Mouse (Mus musculus): ENCODE measurements at regions not wholly inside any gene's neighbourhood (a gene's known extent, or its start where the extent isn't known, plus 50 kb on each side); places are given as distances from the start of the nearest gene placed in this dataset.

GRCm38 (mm10) chr10:67608033-67608432 lies 59.3 kb upstream of the Ado start:
- Histone ChIP-seq H3K4me2 (peak overlapping the region; percentile 15; the same call in 1 of the 2 replicates), H3K4me1 (ENCODE audit: insufficient read depth) (peaks cover 9% of the 10 kb centered on the region; the same call in 1 of the 2 replicates), H3K4me3 (ENCODE audit: low read depth, low read length) (no peak overlapping the region), H3K27ac (ENCODE audit: low read depth) (0 out of 2 replicates have a peak overlapping the region, but pooled peaks have one; percentile 36), H3K9ac (no peak overlapping the region), H3K36me3 (ENCODE audit: insufficient read depth) (no peaks in the 10 kb centered on the region), H3K9me3 (ENCODE audit: low read depth, low read length) (no peaks in the 10 kb centered on the region), H3K27me3 (ENCODE audit: insufficient read depth, low read length) (no peaks in the 10 kb centered on the region)
- 11% methylated on average over 5 of the region's 5 CpGs for WGBS
- no peak for TF ChIP-seq CTCF (IDR thresholded peaks at IDR 0.05; ENCODE audit: low read depth)
- ATAC-seq (ENCODE audit: insufficient read depth): peak; percentile 63
- peak; percentile 76 for DNase-seq

GRCm38 (mm10) chr10:67607297-67608032 lies 58.7 kb upstream of the Ado start:
- peak; percentile 49; the same call in 1 of the 2 replicates for ATAC-seq (ENCODE audit: insufficient read depth)
- H3K4me2 ChIP-seq: peak overlapping the region; percentile 15; the same call in 1 of the 2 replicates
- H3K27me3 ChIP-seq (ENCODE audit: insufficient read depth, low read length): no peaks in the 10 kb centered on the region
- no peak overlapping the region for H3K9ac ChIP-seq
- H3K36me3 ChIP-seq (ENCODE audit: insufficient read depth): no peaks in the 10 kb centered on the region
- 24% methylated on average over 9 of the region's 9 CpGs for WGBS
- peaks cover 9% of the 10 kb centered on the region; the same call in 1 of the 2 replicates for H3K4me1 ChIP-seq (ENCODE audit: insufficient read depth)
- peak; percentile 58 for DNase-seq
- TF ChIP-seq CTCF (IDR thresholded peaks at IDR 0.05; ENCODE audit: low read depth): no peak
- no peak overlapping the region for H3K4me3 ChIP-seq (ENCODE audit: low read depth, low read length)
- H3K9me3 ChIP-seq (ENCODE audit: low read depth, low read length): no peaks in the 10 kb centered on the region
- H3K27ac ChIP-seq (ENCODE audit: low read depth): 0 out of 2 replicates have a peak overlapping the region, but pooled peaks have one; percentile 36

GRCm38 (mm10) chr10:67606739-67607138 lies 58.0 kb upstream of the Ado start:
- Histone ChIP-seq H3K4me1 (ENCODE audit: insufficient read depth) (peaks cover 9% of the 10 kb centered on the region; the same call in 1 of the 2 replicates), H3K4me3 (ENCODE audit: low read depth, low read length) (no peak overlapping the region), H3K9me3 (ENCODE audit: low read depth, low read length) (no peaks in the 10 kb centered on the region), H3K36me3 (ENCODE audit: insufficient read depth) (no peaks in the 10 kb centered on the region), H3K27me3 (ENCODE audit: insufficient read depth, low read length) (no peaks in the 10 kb centered on the region), H3K9ac (no peak overlapping the region), H3K4me2 (no peak overlapping the region), H3K27ac (ENCODE audit: low read depth) (no peak overlapping the region)
- DNase-seq (no peak), ATAC-seq (ENCODE audit: insufficient read depth) (no peak)
- no peak for TF ChIP-seq CTCF (IDR thresholded peaks at IDR 0.05; ENCODE audit: low read depth)
- WGBS: 85% methylated on average over 1 of the region's 1 CpGs

GRCm38 (mm10) chr10:67599390-67599789 lies 50.6 kb upstream of the Ado start:
- no peak overlapping the region for H3K9ac ChIP-seq
- H3K9me3 ChIP-seq (ENCODE audit: low read depth, low read length): no peaks in the 10 kb centered on the region
- no peak for TF ChIP-seq CTCF (IDR thresholded peaks at IDR 0.05; ENCODE audit: low read depth)
- ATAC-seq (ENCODE audit: insufficient read depth): no peak
- H3K4me3 ChIP-seq (ENCODE audit: low read depth, low read length): no peak overlapping the region
- WGBS: 93% methylated on average over 7 of the region's 7 CpGs
- H3K4me1 ChIP-seq (ENCODE audit: insufficient read depth): no peaks in the 10 kb centered on the region
- H3K4me2 ChIP-seq: no peak overlapping the region
- H3K27me3 ChIP-seq (ENCODE audit: insufficient read depth, low read length): no peaks in the 10 kb centered on the region
- H3K27ac ChIP-seq (ENCODE audit: low read depth): no peak overlapping the region
- H3K36me3 ChIP-seq (ENCODE audit: insufficient read depth): no peaks in the 10 kb centered on the region
- DNase-seq: no peak

- Histone ChIP-seq H3K9ac (no peak overlapping the region), H3K9me3 (ENCODE audit: low read depth, low read length) (no peaks in the 10 kb centered on the region), H3K36me3 (ENCODE audit: insufficient read depth) (no peaks in the 10 kb centered on the region), H3K4me3 (ENCODE audit: low read depth, low read length) (no peak overlapping the region), H3K27ac (ENCODE audit: low read depth) (no peak overlapping the region), H3K27me3 (ENCODE audit: insufficient read depth, low read length) (no peaks in the 10 kb centered on the region), H3K4me1 (ENCODE audit: insufficient read depth) (no peaks in the 10 kb centered on the region), H3K4me2 (no peak overlapping the region)
- DNase-seq: no peak
- peak; percentile 58; the same call in 1 of the 2 replicates for ATAC-seq (ENCODE audit: insufficient read depth)
- WGBS: 55% methylated on average over 7 of the region's 7 CpGs
- no peak for TF ChIP-seq CTCF (IDR thresholded peaks at IDR 0.05; ENCODE audit: low read depth)
Observed at GRCm38 (mm10) chr10:67598590-67599047, 49.9 kb upstream of the Ado start.
